Mouse (Mus musculus): ENCODE results near the gene Olfr469. TPM values are rescaled to one million over a fixed set of nuclear protein-coding genes. Genes with fewer than 3 reads are reported as not detected.

The Olfr469 gene
- polyA plus RNA-seq, 1 experiment from 2014 or later, result not detected

Other genes starting within 250 kb of the Olfr469 start
- 1.3 and 1.6 TPM in 2 replicates for gene Ppfibp2, start 230.3 kb downstream of the Olfr469 start, polyA plus RNA-seq (2015; fragmentation: Nextera tagmentation; extraction: Ambion mirVana)
- not detected in 2 replicates for gene 5330417H12Rik, start 200.4 kb downstream of the Olfr469 start, polyA plus RNA-seq (2015; fragmentation: Nextera tagmentation; extraction: Ambion mirVana)
- not detected in 2 replicates for gene Cyb5r2, start 67.5 kb downstream of the Olfr469 start, polyA plus RNA-seq (2015; fragmentation: Nextera tagmentation; extraction: Ambion mirVana)
- gene Ovch2, start 24.3 kb downstream of the Olfr469 start, polyA plus RNA-seq (2015; fragmentation: Nextera tagmentation; extraction: Ambion mirVana), result not detected in 2 replicates
- not detected in 2 replicates for gene Olfr467, start 13.3 kb downstream of the Olfr469 start, polyA plus RNA-seq (2015; fragmentation: Nextera tagmentation; extraction: Ambion mirVana)
- not detected in 2 replicates for gene Olfr470, start 21.9 kb upstream of the Olfr469 start, polyA plus RNA-seq (2015; fragmentation: Nextera tagmentation; extraction: Ambion mirVana)
- gene Olfr472, start 72.4 kb upstream of the Olfr469 start, polyA plus RNA-seq (2015; fragmentation: Nextera tagmentation; extraction: Ambion mirVana), result not detected in 2 replicates
- not detected in 2 replicates for gene Olfr473, start 104.9 kb upstream of the Olfr469 start, polyA plus RNA-seq (2015; fragmentation: Nextera tagmentation; extraction: Ambion mirVana)
- not detected in 2 replicates for gene Olfr474, start 129.1 kb upstream of the Olfr469 start, polyA plus RNA-seq (2015; fragmentation: Nextera tagmentation; extraction: Ambion mirVana)
- not detected in 2 replicates for gene Olfr476, start 139.3 kb upstream of the Olfr469 start, polyA plus RNA-seq (2015; fragmentation: Nextera tagmentation; extraction: Ambion mirVana)
- not detected in 2 replicates for gene Olfr477, start 161.2 kb upstream of the Olfr469 start, polyA plus RNA-seq (2015; fragmentation: Nextera tagmentation; extraction: Ambion mirVana)
- gene Olfr478, start 208.4 kb upstream of the Olfr469 start, polyA plus RNA-seq (2015; fragmentation: Nextera tagmentation; extraction: Ambion mirVana), result not detected in 2 replicates
- not detected in 2 replicates for gene Olfr479, start 225.2 kb upstream of the Olfr469 start, polyA plus RNA-seq (2015; fragmentation: Nextera tagmentation; extraction: Ambion mirVana)
- not detected in 2 replicates for gene Olfr480, start 241.8 kb upstream of the Olfr469 start, polyA plus RNA-seq (2015; fragmentation: Nextera tagmentation; extraction: Ambion mirVana)